Mouse (Mus musculus) myocyte (in vitro differentiated cells): ENCODE measurements around the gene Nphs1. TPM values are rescaled to one million over a fixed set of nuclear protein-coding genes. Genes with fewer than 3 reads are reported as not detected.

Experiments used
- H3K27me3 ChIP-seq: one replicate; pipeline ENCODE4 v1.6.1; 2011; ENCODE audit not compliant: control insufficient read depth, insufficient read depth, insufficient read length
- H3K36me3 ChIP-seq: one replicate; pipeline ENCODE4 v1.6.1; 2011; ENCODE audit not compliant: control insufficient read depth, insufficient read depth
- H3K4me2 ChIP-seq: one replicate; pipeline ENCODE4 v1.6.1; 2011; ENCODE audit warnings: low read depth, control low read depth
- H3K4me3 ChIP-seq: one replicate; pipeline ENCODE4 v1.5.1; 2011; ENCODE audit warnings: mild to moderate bottlenecking, control low read depth, moderate library complexity
- H3K79me2 ChIP-seq: one replicate; pipeline ENCODE4 v1.6.1; 2011; ENCODE audit not compliant: control insufficient read depth, insufficient read depth
- H3ac ChIP-seq: one replicate; pipeline ENCODE4 v1.6.1; 2011; ENCODE audit not compliant: control insufficient read depth, insufficient read length
- CEBPB ChIP-seq: IDR thresholded peaks from 2 replicates; pipeline ENCODE4 v1.6.1; 2011; ENCODE audit warnings: mild to moderate bottlenecking, moderate library complexity; ENCODE audit not compliant: poor library complexity, insufficient read depth, severe bottlenecking
- E2F4 ChIP-seq: IDR thresholded peaks from one replicate; pipeline ENCODE4 v1.6.1; 2011; ENCODE audit warnings: mild to moderate bottlenecking, control low read depth, moderate library complexity; ENCODE audit not compliant: insufficient read depth
- MAX ChIP-seq: IDR thresholded peaks from one replicate; pipeline ENCODE4 v1.6.1; 2011; ENCODE audit warnings: low read depth, mild to moderate bottlenecking, control low read depth
- MYOD1 ChIP-seq, 3 experiments: IDR thresholded peaks; one replicate each; pipeline ENCODE4 v1.6.1; 2011; ENCODE audit warnings: control low read depth in 2 of 3, low read depth in 2 of 3, mild to moderate bottlenecking in 2 of 3, moderate library complexity in 1 of 3; ENCODE audit not compliant: insufficient read length in 2 of 3, control insufficient read depth in 1 of 3
- MYOG ChIP-seq, 3 experiments: IDR thresholded peaks; one replicate each; pipeline ENCODE4 v1.6.1; 2011; ENCODE audit warnings: control low read depth in 2 of 3, low read depth in 2 of 3, mild to moderate bottlenecking in 2 of 3; ENCODE audit not compliant: insufficient read length in 2 of 3, control insufficient read depth in 1 of 3, insufficient read depth in 1 of 3
- POLR2A ChIP-seq: IDR thresholded peaks from one replicate; pipeline ENCODE4 v1.6.1; 2011; ENCODE audit warnings: low read depth, mild to moderate bottlenecking, control low read depth, moderate library complexity; ENCODE audit not compliant: insufficient read length
- POLR2AphosphoS2 ChIP-seq: IDR thresholded peaks from one replicate; pipeline ENCODE4 v1.6.1; 2011; ENCODE audit warnings: low read depth, control low read depth; ENCODE audit not compliant: insufficient read length
- REST ChIP-seq: IDR thresholded peaks from one replicate; pipeline ENCODE4 v1.6.1; 2011; ENCODE audit warnings: mild to moderate bottlenecking, control low read depth, moderate library complexity; ENCODE audit not compliant: insufficient read depth, insufficient read length
- SRF ChIP-seq: IDR thresholded peaks from one replicate; pipeline ENCODE4 v1.6.1; 2011; ENCODE audit warnings: low read depth; ENCODE audit not compliant: control insufficient read depth, insufficient read length
- TCF12 ChIP-seq: IDR thresholded peaks from one replicate; pipeline ENCODE4 v1.6.1; 2011; ENCODE audit warnings: mild to moderate bottlenecking, control low read depth; ENCODE audit not compliant: poor library complexity, insufficient read depth, severe bottlenecking
- TCF3 ChIP-seq: IDR thresholded peaks from one replicate; pipeline ENCODE4 v1.6.1; 2011; ENCODE audit warnings: low read depth, control low read depth; ENCODE audit not compliant: insufficient read length
- USF1 ChIP-seq: IDR thresholded peaks from one replicate; pipeline ENCODE4 v1.6.1; 2011; ENCODE audit warnings: low read depth, mild to moderate bottlenecking, control low read depth, moderate library complexity
- polyA plus RNA-seq: library from polyadenylated mRNA; unstranded; fragments of >200 nt; fragmentation: generic; extraction: Trizol; gene quantifications from one replicate; pipeline ENCODE4 v1.2.1, GENCODE M21; 2012; ENCODE audit warnings: missing spikeins

The Nphs1 gene
- polyA plus RNA-seq, 1 experiment, result 0.43 TPM

DNA sequence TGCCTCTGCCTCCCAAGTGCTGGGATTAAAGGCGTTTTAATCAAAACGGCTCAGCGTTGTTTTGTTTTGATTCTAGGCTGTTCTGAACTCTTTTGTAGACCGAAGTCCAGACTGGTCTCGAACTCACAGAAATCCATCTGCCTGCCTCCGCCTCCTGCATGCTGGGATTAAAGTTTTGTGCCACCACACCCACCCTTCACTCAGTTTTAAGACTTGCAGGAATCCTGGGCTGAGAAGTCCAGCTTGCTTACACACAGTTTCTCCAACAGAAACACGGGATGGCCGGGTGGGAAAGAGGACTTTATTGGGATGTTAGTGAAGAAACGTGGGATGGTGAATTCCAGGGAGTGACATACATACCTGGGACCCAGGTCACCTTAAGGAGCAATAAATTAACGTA is 23.4 kb upstream of the Nphs1 start:
- no peaks in the 10 kb centered on the region for H3K36me3 ChIP-seq
- TF ChIP-seq POLR2AphosphoS2 (no peak), CEBPB (no peak), REST (no peak), MAX (no peak), MYOD1 (IDR thresholded peaks at IDR 0.05; ENCODE audit: control insufficient read depth in 1 of 3, insufficient read length in 2 of 3, low read depth in 2 of 3) (no peak), SRF (no peak), TCF3 (no peak), POLR2A (no peak), E2F4 (no peak), MYOG (IDR thresholded peaks at IDR 0.05; ENCODE audit: control insufficient read depth in 1 of 3, insufficient read depth in 1 of 3, insufficient read length in 2 of 3, low read depth in 2 of 3) (no peak), USF1 (no peak), TCF12 (no peak)
- H3ac ChIP-seq, result no peak overlapping the region
- H3K4me3 ChIP-seq, result no peak overlapping the region
- H3K79me2 ChIP-seq, result no peaks in the 10 kb centered on the region
- H3K4me2 ChIP-seq, result no peak overlapping the region
- peaks cover 26% of the 10 kb centered on the region for H3K27me3 ChIP-seq

DNA sequence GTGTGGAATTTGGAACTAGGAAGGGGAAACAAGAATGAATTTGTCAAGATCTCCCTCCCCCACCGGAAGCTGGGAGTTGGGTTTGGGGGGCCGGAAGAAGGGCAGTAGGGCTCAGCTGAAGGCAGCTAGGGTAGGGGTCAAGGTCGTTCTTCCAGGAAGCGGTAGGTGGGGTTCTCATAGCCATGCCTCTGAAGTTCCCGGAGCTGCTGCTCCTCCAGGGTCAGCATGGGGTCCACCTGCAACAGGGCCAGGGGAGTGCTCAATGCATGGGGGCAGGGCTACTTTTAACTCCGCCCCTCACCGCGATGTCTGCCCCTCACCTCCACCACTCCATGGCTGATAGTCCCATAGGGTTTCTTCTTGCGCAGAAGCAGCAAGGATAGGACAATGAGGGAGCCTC is 23.0 kb upstream of the Nphs1 start:
- Histone ChIP-seq H3ac (no peak overlapping the region), H3K4me3 (no peak overlapping the region), H3K36me3 (no peaks in the 10 kb centered on the region), H3K27me3 (peaks cover 30% of the 10 kb centered on the region), H3K4me2 (no peak overlapping the region), H3K79me2 (no peaks in the 10 kb centered on the region)
- no peak for TF ChIP-seq POLR2AphosphoS2
- TF ChIP-seq TCF12, result no peak
- TF ChIP-seq E2F4, result no peak
- no peak for TF ChIP-seq MAX
- TF ChIP-seq REST, result no peak
- TF ChIP-seq TCF3, result no peak
- no peak for TF ChIP-seq SRF
- no peak for TF ChIP-seq MYOD1 (IDR thresholded peaks at IDR 0.05; ENCODE audit: control insufficient read depth in 1 of 3, insufficient read length in 2 of 3, low read depth in 2 of 3)
- TF ChIP-seq USF1, result no peak
- no peak for TF ChIP-seq CEBPB
- TF ChIP-seq MYOG (IDR thresholded peaks at IDR 0.05; ENCODE audit: control insufficient read depth in 1 of 3, insufficient read depth in 1 of 3, insufficient read length in 2 of 3, low read depth in 2 of 3), result no peak
- no peak for TF ChIP-seq POLR2A

DNA sequence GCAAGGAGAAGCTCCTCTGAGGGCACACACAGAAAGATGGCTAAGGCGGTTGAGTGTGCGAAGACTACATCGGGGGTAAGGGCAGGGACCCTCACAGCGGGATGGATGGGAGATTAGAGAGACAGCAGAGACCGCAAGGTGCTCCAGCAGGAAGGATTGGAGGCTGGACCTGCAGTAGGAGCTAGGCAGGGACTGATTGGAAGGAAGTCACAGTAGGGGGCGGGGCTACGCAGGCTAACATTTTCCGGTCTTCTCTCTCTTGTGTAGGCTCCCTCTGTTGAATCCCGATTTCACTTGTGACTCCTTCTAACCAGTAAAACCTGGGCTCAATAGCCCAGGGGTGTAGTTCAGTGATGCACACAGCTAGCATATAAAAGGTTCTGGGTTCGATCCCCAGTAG is 21.2 kb upstream of the Nphs1 start:
- no peak for TF ChIP-seq USF1
- no peak for TF ChIP-seq SRF
- no peak for TF ChIP-seq POLR2A
- no peak for TF ChIP-seq MYOG (IDR thresholded peaks at IDR 0.05; ENCODE audit: control insufficient read depth in 1 of 3, insufficient read depth in 1 of 3, insufficient read length in 2 of 3, low read depth in 2 of 3)
- TF ChIP-seq MAX, result no peak
- TF ChIP-seq MYOD1 (IDR thresholded peaks at IDR 0.05; ENCODE audit: control insufficient read depth in 1 of 3, insufficient read length in 2 of 3, low read depth in 2 of 3), result no peak
- no peak for TF ChIP-seq TCF3
- H3K36me3 ChIP-seq, result no peaks in the 10 kb centered on the region
- H3K27me3 ChIP-seq, result peaks cover 30% of the 10 kb centered on the region

DNA sequence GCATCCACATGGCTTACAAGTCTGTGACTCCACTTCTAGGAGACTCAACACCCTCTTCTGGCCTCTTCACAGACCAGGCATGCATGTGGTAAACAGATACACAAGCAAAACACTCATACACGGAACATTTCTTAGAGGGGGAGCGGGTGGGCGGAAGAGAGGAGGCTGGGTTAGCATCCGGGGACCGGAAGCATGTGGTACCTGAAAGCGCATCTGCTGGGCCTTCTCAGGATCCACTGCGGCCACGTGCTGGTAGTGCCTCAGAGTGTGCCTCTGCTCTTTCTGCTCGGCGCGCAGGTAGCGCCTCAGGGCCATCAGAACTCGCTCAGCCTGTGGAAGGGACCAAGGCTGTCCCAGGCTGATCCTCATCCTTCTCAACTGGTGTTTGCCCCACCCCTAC is 18.4 kb upstream of the Nphs1 start:
- Histone ChIP-seq H3K4me3 (no peak overlapping the region), H3ac (no peak overlapping the region), H3K36me3 (no peaks in the 10 kb centered on the region), H3K27me3 (peaks cover 51% of the 10 kb centered on the region), H3K4me2 (no peak overlapping the region), H3K79me2 (no peaks in the 10 kb centered on the region)
- TF ChIP-seq REST (no peak), SRF (no peak), CEBPB (no peak), POLR2AphosphoS2 (no peak), TCF12 (no peak), POLR2A (no peak), USF1 (no peak), MYOD1 (IDR thresholded peaks at IDR 0.05; ENCODE audit: control insufficient read depth in 1 of 3, insufficient read length in 2 of 3, low read depth in 2 of 3) (no peak), TCF3 (no peak), MAX (no peak), MYOG (IDR thresholded peaks at IDR 0.05; ENCODE audit: control insufficient read depth in 1 of 3, insufficient read depth in 1 of 3, insufficient read length in 2 of 3, low read depth in 2 of 3) (no peak), E2F4 (no peak)

More for the DNA sequence above, 21.2 kb upstream of the Nphs1 start:
- no peak overlapping the region for H3ac ChIP-seq
- H3K79me2 ChIP-seq, result no peaks in the 10 kb centered on the region
- no peak overlapping the region for H3K4me3 ChIP-seq
- no peak overlapping the region for H3K4me2 ChIP-seq

DNA sequence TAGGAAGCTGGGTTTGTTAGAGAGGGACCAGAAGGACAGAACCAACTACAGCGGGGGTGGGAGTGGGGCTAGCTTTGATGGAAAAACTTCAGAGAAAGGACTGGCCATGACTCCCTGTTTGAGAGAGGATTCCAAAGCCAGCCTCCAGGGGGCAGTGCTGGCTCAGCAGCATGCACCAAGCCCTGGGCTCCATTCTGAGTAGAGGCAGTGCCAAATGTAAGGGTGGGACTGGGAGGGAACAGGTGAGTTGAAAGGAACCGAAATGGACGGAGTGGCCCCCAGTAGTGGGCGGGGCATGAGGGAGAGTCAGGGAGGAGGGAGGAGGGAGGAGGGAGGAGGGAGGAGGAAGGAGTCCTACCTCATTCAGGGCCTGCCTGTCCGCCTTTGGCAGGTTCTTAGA is 17.4 kb upstream of the Nphs1 start:
- Histone ChIP-seq H3K79me2 (no peaks in the 10 kb centered on the region), H3K4me3 (no peak overlapping the region), H3ac (no peak overlapping the region), H3K4me2 (no peak overlapping the region), H3K36me3 (no peaks in the 10 kb centered on the region), H3K27me3 (peaks cover 53% of the 10 kb centered on the region)
- TF ChIP-seq E2F4, result no peak
- no peak for TF ChIP-seq USF1
- TF ChIP-seq MAX, result no peak
- no peak for TF ChIP-seq CEBPB
- TF ChIP-seq SRF, result no peak
- no peak for TF ChIP-seq POLR2AphosphoS2
